Mouse (Mus musculus) brain, embryonic 14.5 days (tissue): ENCODE results near the gene Atp1a3.

ENCODE experiments used
- CTCF ChIP-seq: fragments of 200-500 bp; IDR thresholded peaks from 2 replicates; pipeline ENCODE4 v1.5.1; 2012; ENCODE audit warnings: inconsistent platforms, mild to moderate bottlenecking, moderate library complexity, borderline replicate concordance; ENCODE audit not compliant: insufficient read depth, insufficient read length; ENCODE audit errors: extremely low read depth
- POLR2A ChIP-seq: fragments of 200-500 bp; IDR thresholded peaks from 2 replicates; pipeline ENCODE4 v1.6.1; 2012; ENCODE audit warnings: mild to moderate bottlenecking, inconsistent platforms, borderline replicate concordance; ENCODE audit not compliant: poor library complexity, insufficient read depth, insufficient read length, severe bottlenecking; ENCODE audit errors: extremely low read depth

DNA sequence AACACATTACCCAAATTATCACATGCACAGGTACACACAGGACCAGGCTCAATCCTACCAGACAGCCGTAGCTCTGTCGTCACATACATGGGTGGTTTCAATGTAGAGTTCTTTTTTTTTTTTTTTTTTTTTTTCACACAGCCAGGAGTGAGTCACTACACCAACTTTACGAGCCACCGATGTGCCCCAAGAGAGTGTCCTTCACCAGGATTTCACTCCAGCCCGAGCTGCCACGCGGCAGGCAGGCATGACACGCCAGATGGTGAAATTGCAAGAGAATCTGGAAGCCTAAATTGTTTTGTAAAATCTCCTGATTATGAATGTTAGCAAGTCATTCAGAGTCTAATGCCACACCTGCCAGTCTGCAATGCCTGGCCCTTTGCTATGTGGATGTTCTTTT lies 41.6 kb upstream of the Atp1a3 start:
- TF ChIP-seq CTCF (no peak), POLR2A (no peak)
